Mouse (Mus musculus): ENCODE measurements at regions not wholly inside any gene's neighbourhood (a gene's known extent, or its start where the extent isn't known, plus 50 kb on each side); places are given as distances from the start of the nearest gene placed in this dataset.

GRCm38 (mm10) chr9:49958890-49959289 is 160.2 kb upstream of the Ncam1 start:
- DNase-seq (ENCODE audit: low spot score in 2 of 2): no peak

GRCm38 (mm10) chr9:49954601-49955000 is 155.9 kb upstream of the Ncam1 start:
- no peak for DNase-seq (ENCODE audit: low spot score in 2 of 2)

GRCm38 (mm10) chr9:49950321-49950720 is 151.6 kb upstream of the Ncam1 start:
- no peak for DNase-seq (ENCODE audit: low spot score in 2 of 2)

GRCm38 (mm10) chr9:49948546-49948945 is 149.8 kb upstream of the Ncam1 start:
- no peak for DNase-seq (ENCODE audit: low spot score in 2 of 2)

- no peak for DNase-seq (ENCODE audit: low spot score in 2 of 2)
Measured at GRCm38 (mm10) chr9:49946857-49947256, 148.1 kb upstream of the Ncam1 start.

- DNase-seq (ENCODE audit: low spot score in 2 of 2): peak; percentile 18 to 52
Measured at GRCm38 (mm10) chr9:49935555-49936376, 137.0 kb upstream of the Ncam1 start.

DNA sequence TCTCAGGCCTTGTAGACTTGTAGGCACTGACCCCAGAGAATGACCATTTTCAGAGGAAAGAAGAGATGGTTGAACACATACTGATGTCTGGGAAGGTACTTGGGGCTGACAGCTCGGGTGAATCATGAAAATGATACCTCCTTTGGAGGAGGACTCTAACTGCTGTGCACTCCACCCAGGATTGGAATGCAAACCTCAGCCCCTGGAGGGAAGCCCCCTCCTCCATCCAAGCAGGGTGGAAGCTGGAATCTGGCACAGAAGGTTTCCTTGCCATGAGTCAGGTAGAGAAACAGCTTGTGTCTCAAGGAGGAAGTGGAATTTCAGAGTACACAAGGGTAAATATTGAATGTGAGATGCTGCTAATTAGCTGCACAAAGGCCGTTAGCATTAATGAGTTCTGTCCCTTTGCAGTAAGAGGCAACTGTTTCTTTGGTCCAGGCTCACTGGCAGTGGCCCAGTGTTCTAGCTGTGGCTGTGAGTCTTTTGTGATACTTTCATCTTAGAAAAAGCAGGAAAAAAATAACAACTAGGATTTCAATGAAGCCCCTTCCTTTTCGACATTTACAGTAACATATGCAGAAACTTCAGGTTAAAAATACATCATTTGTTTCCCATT is 129.4 kb upstream of the Ncam1 start:
- DNase-seq (ENCODE audit: low spot score in 2 of 2): peak in 1 of 2 experiments; percentile 5

DNA sequence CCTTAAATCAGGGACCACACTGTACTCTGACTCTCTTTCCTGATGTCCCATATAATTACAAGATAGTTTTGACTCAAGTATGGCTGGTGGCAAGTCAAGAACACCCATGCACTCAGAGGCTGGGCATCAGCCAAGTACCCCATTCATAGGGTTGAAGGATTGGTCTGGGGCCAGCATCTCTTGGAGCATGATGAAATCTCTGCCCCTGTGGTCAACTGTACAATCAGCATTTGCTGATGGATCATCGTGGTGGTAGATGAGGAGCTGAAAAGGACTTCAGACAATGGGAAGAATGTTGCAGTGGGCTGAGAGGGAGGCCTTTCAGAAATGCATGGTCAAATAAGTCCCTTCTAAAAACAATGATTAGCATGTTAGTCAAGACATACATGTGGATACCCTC is 128.6 kb upstream of the Ncam1 start:
- no peak for DNase-seq (ENCODE audit: low spot score in 2 of 2)

DNA sequence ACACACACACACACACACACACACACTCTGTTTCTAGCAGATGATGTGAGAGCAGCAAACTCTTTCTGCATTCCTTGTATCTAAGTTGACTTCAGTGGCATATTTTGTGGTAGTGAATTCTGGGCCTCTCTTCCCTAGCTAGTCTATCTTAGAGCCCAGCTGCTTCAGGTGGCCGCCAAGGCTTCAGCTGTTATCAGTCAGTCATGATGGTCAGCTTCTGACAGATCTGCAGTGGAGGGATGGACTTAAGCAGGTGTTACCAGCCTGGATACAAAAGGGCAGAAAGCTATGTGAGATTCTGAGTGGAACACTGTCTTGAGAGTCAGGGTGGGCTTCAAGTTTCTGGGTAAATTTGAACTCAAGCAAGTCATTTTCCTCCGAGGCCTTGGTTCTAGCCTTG is 127.1 kb upstream of the Ncam1 start:
- no peak for DNase-seq (ENCODE audit: low spot score in 2 of 2)

DNA sequence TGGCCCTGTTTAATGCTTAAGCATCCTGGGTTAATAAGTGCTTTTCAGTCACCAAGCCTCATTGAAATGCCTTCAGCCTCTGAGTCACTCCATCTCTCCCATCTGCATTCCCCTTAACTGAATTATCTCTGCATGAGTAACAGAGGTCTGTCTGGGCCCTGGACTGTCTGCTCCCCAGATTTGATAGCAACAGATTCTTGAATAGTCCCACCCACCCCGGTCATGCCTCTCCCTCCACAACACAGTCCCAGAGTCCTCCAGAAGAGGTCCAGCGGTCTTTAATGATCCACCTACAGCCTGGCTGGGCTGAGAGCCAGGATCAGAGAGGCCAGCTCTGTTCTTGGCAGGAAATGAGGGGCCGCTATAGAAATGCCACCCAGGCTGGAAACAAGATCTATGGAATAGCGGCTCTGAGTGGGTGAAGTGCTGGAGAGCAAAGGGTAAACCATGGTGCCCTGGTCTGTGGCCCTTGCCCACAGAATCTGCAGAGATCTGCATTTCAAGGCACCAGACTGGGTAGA is 125.3 kb upstream of the Ncam1 start:
- no peak for DNase-seq (ENCODE audit: low spot score in 2 of 2)

DNA sequence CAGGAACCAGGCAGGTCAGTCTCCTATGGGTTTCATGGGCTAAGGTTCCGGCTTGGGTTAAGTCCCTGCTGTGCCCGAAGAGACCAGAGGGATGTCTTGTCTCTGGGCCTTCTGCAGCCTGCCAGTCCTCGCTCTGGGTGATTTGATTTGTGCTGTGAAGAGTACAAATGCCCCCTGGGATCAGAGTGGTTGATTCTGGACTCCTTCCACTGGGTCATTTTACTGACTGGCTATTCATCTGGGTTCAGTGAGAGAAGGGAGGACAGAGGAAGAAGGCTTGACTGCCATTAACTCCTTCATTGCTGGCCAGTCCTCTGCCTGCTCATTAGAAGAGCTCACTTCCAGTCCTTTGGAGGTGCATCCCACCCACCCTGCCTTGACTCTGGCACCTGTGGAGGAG is 124.0 kb upstream of the Ncam1 start:
- DNase-seq (ENCODE audit: low spot score in 2 of 2): no peak

- no peak for DNase-seq (ENCODE audit: low spot score in 2 of 2)
Measured at GRCm38 (mm10) chr9:49922162-49922561, 123.4 kb upstream of the Ncam1 start.

- DNase-seq (ENCODE audit: low spot score in 2 of 2): no peak
Measured at GRCm38 (mm10) chr9:49921306-49921705, 122.6 kb upstream of the Ncam1 start.

- peak; percentile 35 to 50 for DNase-seq (ENCODE audit: low spot score in 2 of 2)
Measured at GRCm38 (mm10) chr9:49915046-49915719, 116.5 kb upstream of the Ncam1 start.

DNA sequence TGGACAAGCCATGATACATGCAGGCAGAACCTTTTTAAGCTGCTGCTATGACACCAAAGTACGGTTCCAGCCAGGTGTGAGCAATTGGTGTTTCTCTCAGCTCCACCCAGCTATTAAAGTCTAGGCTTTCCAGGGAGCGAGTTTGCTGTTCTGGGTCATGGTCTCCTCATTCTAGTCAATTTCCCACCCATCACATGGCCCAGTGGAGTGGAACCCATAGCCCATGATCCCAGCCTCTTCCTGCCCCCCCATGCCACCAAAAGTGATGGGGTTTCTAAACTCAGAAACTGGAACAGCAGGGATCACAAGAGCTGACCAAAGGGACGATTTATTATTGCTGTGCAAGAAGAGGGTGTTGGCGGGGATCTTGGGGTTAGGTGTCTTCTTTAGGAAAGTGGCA is 115.0 kb upstream of the Ncam1 start:
- no peak for DNase-seq (ENCODE audit: low spot score in 2 of 2)

- no peak for DNase-seq (ENCODE audit: low spot score in 2 of 2)
Measured at GRCm38 (mm10) chr9:49912306-49912705, 113.6 kb upstream of the Ncam1 start.

DNA sequence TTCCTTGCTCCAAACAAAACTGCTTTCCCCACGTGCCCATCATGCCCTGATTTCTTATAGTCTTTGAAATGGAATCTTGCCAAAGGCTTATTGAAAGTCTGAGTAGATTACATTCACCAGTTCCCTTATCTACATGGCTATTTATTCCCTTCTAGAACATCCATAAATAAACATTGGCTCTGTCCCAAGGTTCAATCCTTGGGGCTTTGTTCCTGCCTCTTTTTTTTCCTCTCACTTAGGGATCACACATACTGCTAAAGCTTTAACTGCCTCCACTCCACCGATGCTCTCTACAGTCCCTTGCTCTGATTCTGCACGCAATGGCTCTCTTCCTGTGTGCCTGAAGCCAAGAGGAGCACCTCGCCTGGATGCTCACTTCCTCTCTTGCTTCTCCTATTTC is 107.6 kb upstream of the Ncam1 start:
- no peak for DNase-seq (ENCODE audit: low spot score in 2 of 2)

GRCm38 (mm10) chr9:49905703-49906102 is 107.0 kb upstream of the Ncam1 start:
- no peak for DNase-seq (ENCODE audit: low spot score in 2 of 2)

DNA sequence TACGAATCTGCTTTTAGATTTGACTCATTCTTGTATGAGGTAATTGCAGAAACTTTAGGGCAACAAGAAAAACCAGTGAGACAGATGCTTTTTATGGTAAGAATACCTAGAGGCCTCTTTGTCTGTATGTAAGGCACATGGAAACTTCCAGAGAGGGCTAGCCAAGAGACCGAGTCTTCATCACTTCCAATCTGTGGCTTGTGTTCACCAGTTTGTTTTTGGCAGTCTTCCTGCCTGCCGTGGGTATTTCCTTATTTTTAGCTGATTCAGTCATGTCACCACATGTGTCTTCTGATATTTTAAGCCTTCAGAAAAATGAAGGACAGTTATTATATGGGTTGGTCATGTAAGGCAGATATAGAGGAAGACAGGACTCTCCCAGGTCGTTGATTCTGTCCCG is 100.2 kb upstream of the Ncam1 start:
- no peak for DNase-seq (ENCODE audit: low spot score in 2 of 2)

DNA sequence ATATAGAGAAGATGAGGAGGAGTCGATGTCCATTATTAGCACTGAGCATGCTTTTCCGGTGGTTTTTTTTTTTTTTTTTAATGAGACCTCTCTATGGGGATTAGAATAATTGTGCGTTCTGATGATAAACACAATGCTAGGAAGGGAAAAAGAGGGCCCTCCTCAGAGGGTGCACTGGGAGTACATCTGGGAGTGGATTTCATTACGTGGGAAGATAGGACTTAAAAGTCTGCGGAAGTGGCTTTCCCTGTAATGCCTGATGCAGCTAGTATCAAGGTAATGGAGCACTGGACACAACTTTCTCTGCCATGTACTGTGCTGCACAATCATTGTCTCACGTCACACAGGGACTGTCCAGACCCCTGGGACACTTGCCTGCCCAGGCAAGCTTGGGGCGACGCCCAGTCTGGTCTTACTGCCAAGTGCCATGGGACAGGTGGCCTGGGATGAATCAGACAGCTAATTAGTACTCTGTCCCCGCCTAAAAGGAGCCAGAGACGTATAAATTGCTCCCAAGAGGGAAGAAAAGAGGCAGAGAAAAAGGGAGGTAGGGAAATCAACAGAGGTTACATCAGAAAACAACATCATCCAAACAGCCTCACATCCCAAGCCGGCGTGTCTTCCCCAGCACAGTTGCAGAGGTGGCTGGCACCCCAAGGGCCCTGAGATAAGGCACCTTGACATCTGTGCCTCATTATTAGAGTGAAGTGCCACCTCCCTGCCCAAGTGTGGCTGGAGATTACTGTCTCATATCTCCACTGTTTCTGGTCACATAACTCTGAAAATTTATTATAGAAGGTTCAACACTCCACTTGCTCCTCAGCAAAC is 86.0 kb upstream of the Ncam1 start:
- no peak for DNase-seq (ENCODE audit: low spot score in 2 of 2)
